Mouse (Mus musculus): ENCODE measurements at regions not wholly inside any gene's neighbourhood (a gene's known extent, or its start where the extent isn't known, plus 50 kb on each side); places are given as distances from the start of the nearest gene placed in this dataset.

DNA sequence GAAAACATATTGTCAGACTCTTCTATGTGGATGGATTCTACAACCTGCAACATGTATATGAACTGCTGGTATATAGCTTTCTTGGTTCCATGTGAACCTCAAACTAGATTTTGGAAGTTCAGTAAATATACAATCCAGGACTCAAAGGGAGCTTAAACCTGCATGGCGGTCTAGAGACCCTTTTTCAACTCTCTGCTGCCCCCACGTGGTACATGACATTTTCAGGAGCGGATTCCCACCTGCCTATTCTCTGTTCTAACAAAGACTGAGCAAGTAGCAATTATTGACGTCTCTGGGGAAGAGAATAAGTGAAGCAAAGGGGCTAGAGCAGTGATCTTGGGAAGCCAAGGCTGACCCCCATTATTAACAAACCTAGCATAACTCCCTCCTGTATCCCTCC is 127.1 kb upstream of the Snx19 start:
- no peak for TF ChIP-seq CTCF (IDR thresholded peaks at IDR 0.05; ENCODE audit: low read depth, low read length)
- no peak for TF ChIP-seq TAL1 (conservative IDR thresholded peaks at IDR 0.05; ENCODE audit: low read depth, low read length)
- TF ChIP-seq POLR2AphosphoS5 (IDR thresholded peaks at IDR 0.05; ENCODE audit: insufficient replicate concordance, low read depth, low read length): no peak

Measured in G1E (cell line).